Mouse (Mus musculus) macrophage (primary cell): ENCODE data around the gene Ppp1ca. TPM values are rescaled to one million over a fixed set of nuclear protein-coding genes. Genes with fewer than 3 reads are reported as not detected.

Source experiments
- H3K27ac ChIP-seq: fragments of 350-480 bp; formaldehyde crosslinking; 2 replicates; pipeline ENCODE4 v1.9.0; 2021
- H3K36me3 ChIP-seq: fragments of 350-480 bp; formaldehyde crosslinking; 2 replicates; pipeline ENCODE4 v1.9.0; 2021; ENCODE audit errors: inconsistent target
- H3K4me3 ChIP-seq: fragments of 350-480 bp; formaldehyde crosslinking; 2 replicates; pipeline ENCODE4 v1.9.0; 2021; ENCODE audit errors: inconsistent target
- H3K79me2 ChIP-seq: fragments of 350-480 bp; formaldehyde crosslinking; 2 replicates; pipeline ENCODE4 v1.9.0; 2021; ENCODE audit errors: inconsistent target
- WGBS: methylation state at CpG from one replicate; pipeline ENCODE4 v1.1.7; 2026; ENCODE audit warnings: inconsistent platforms; ENCODE audit not compliant: missing documents; 5-methylcytosine and 5-hydroxymethylcytosine counted together
- polyA plus RNA-seq: library from polyadenylated mRNA; stranded (reverse); fragments of 250-400 nt; gene quantifications from 3 replicates; pipeline ENCODE4 v1.2.4, GENCODE M21; 2018; ENCODE audit warnings: inconsistent platforms

The Ppp1ca gene
- polyA plus RNA-seq, 1 experiment from 2014 or later, result 413 TPM

DNA sequence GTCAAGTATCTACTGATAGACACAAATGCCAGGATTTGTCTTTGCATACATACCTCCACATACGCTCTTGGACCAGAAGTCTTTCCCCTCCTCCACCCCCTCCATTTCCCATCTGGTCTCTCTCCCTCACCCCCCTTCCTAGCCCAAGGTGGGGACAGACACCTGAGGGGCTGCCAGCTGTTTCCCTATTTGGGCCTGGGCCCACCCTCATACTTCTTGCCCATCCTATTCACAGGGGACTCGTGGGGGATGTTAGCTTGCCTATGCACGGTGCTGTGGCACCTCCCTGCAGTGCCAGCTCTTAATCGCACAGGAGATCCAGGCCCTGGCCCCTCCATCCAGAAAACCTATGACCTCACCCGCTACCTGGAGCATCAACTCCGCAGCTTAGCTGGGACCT, 28.1 kb downstream of the Ppp1ca start:
- WGBS, result 90% methylated on average over 5 of the region's 6 CpGs
- no peak overlapping the region for H3K27ac ChIP-seq
- H3K4me3 ChIP-seq, result no peak overlapping the region
- no peaks in the 10 kb centered on the region for H3K79me2 ChIP-seq
- no peaks in the 10 kb centered on the region for H3K36me3 ChIP-seq

DNA sequence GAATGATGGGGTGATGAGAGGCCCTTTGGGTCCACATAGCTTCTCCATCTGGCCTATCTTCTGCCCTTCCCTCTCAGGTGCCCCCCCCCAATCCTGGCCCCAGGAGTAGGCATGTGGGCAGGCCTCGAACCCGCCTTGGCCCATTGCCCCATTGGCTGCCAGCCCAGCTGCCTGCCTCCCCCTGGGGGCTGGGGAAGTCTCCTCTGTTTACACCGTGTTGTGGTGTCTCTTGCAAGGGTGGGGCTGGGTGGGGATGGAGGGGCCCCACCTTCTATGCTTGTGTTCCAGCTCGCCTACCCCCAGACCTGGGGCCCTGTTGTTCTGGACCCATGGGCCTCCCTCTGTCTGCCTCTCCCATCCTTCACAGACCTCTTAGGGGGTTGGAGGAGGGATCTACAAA, 28.6 kb downstream of the Ppp1ca start:
- H3K79me2 ChIP-seq, result no peaks in the 10 kb centered on the region
- H3K36me3 ChIP-seq, result no peaks in the 10 kb centered on the region
- no peak overlapping the region for H3K27ac ChIP-seq
- WGBS, result 70% methylated on average over 4 of the region's 4 CpGs
- no peak overlapping the region for H3K4me3 ChIP-seq

DNA sequence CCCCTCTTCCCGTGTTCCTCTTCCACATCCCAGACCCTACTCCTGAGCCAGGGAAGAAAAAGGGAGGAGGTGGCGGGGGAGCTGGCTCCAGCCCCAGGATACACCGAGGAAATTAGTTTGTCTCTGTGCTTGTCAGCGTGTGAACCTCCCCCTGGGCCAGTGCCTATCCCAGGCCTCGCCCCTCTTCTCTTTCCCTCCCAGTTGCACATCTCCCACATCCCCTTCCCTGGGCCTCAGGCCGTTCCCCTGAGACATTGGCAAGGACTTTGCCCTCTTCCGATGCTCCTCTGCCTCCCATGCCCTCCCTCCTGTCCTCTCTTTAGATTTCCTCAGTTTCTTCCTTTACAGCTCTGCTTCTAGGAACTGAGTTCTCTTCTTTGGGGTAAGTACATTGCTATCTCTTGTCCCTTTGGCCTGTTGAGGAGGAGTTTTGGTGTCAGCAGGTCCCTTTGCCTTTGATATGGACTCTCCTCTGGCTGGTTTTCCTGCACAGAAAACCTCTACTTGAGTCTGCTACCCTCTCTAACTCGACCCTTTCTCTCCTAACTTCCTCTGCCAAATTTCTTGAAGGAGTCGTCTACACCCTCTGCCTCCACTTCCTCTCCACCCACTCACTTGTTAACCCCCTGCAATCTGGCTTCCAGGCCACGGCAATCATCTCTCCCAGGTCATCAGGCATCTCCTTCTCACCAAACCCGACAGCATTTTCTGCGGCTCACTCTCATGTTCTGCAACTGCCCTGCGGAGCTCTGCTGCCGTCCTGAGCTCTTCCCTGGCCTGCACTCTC, 29.3 kb downstream of the Ppp1ca start:
- WGBS, result 32% methylated on average over 14 of the region's 14 CpGs
- H3K4me3 ChIP-seq, result no peak overlapping the region
- H3K36me3 ChIP-seq, result no peaks in the 10 kb centered on the region
- no peak overlapping the region for H3K27ac ChIP-seq
- no peaks in the 10 kb centered on the region for H3K79me2 ChIP-seq

DNA sequence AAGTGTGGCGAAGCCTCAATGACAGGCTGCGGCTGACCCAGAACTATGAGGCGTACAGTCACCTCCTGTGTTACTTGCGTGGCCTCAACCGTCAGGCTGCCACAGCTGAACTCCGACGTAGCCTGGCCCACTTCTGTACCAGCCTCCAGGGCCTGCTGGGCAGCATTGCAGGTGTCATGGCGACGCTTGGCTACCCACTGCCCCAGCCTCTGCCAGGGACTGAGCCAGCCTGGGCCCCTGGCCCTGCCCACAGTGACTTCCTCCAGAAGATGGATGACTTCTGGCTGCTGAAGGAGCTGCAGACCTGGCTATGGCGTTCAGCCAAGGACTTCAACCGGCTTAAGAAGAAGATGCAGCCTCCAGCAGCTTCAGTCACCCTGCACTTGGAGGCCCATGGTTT, 30.3 kb downstream of the Ppp1ca start:
- WGBS, result 36% methylated on average over 11 of the region's 11 CpGs
- no peaks in the 10 kb centered on the region for H3K36me3 ChIP-seq
- no peak overlapping the region for H3K4me3 ChIP-seq
- no peaks in the 10 kb centered on the region for H3K79me2 ChIP-seq
- H3K27ac ChIP-seq, result no peak overlapping the region

DNA sequence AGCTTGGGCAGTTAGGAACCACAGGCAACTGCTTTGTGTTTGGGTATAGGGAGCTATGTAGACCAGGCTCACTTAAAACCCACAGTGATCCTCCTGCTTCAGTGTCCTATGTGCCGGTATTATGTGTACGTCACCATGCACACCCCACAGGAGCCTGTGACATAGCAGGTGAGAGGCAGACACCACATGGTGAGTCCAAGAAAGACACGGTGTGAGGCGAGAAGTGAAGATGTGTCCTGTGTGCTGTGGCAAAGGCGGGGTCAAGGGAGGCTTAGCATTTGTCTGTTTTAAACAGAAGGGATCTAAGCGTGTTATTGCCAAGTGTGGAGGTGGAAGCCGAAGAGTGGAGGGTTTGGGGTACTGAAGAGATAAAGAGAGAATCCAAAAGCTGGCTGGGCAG, 34.9 kb downstream of the Ppp1ca start:
- no peak overlapping the region for H3K27ac ChIP-seq
- no peak overlapping the region for H3K4me3 ChIP-seq
- H3K79me2 ChIP-seq, result no peaks in the 10 kb centered on the region
- WGBS, result 63% methylated on average over 7 of the region's 7 CpGs
- H3K36me3 ChIP-seq, result no peaks in the 10 kb centered on the region

DNA sequence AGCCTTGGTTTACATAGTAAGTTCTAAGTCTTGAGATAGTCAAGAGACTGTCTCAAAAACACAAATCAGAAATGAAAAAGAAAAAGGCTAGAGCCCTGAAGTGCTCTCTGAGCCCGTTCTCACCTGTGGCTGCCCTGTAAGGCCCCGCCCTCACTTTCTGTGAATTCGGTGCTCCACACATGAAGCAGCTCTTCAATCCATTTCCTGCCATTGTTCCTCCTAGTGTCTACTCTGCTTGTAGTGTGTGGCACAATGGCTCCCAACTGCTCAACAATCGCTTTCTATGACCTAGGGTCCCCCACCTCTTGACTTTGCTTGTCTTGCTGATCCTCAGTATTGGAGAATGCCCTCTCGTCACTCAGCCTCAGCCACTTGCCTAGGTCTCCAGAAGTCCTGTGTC, 35.6 kb downstream of the Ppp1ca start:
- Histone ChIP-seq H3K36me3 (no peaks in the 10 kb centered on the region), H3K4me3 (no peak overlapping the region), H3K27ac (no peak overlapping the region), H3K79me2 (no peaks in the 10 kb centered on the region)
- WGBS, result 65% methylated on average over 5 of the region's 5 CpGs

DNA sequence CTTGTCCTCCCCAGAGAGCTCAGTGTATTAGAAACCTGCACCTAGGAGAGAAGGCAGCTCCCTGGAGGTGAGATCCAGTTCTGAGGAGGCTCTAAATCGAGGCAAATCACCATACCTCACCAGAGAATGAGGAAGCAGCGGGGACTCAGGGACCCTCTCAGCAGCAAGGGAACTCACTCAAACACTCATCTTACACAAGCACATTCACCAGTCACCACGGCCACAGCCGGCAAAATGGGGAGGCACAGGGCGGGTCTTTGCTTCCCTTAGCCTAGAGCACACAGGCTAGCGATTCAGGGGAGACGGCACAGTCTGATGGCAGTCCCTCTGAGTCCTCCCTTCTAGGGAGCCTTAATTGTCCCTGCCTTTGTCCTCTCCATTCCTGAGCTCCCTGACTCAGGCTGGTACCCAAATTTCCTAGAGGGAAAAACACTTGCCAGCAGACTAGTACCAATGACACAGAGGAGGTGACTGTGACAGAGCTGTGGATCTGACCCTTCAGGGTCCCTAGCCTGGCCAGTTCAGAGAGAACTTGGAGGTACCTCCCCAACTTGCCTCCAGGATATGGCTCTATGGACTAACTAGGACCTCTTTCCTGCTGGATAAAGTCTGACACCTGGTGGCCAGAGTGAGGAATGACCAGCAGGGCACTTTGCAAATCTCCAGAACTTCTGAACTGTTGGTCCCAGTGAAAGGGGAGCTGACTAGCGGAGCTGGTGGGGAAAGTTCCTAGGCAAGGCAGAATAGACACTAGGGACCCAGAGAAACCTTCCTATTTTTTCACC, 36.2 kb downstream of the Ppp1ca start:
- Histone ChIP-seq H3K27ac (no peak overlapping the region), H3K36me3 (no peaks in the 10 kb centered on the region), H3K79me2 (no peaks in the 10 kb centered on the region), H3K4me3 (no peak overlapping the region)
- WGBS, result 18% methylated on average over 8 of the region's 8 CpGs

DNA sequence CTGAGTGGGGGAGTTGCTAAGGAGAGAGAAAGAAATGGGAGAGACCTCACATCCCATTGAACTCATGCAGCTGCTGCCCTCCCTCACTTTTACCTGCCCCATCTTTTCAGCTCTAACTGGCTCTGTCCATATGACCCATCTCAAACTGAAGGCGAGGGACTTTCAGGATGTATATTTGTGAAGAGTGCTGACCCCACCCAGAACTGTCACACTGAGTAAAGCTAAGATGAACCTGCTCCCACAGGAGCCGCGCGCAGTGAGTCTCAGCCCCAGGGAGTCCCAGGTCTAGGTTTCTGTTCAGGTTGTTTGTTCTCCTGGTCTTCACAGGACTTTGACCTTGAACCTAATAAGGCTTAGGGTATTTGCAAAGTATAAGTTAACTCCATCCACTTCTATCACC, 37.0 kb downstream of the Ppp1ca start:
- Histone ChIP-seq H3K4me3 (no peak overlapping the region), H3K79me2 (no peaks in the 10 kb centered on the region), H3K36me3 (no peaks in the 10 kb centered on the region), H3K27ac (no peak overlapping the region)
- WGBS, result 100% methylated on average over 4 of the region's 4 CpGs

DNA sequence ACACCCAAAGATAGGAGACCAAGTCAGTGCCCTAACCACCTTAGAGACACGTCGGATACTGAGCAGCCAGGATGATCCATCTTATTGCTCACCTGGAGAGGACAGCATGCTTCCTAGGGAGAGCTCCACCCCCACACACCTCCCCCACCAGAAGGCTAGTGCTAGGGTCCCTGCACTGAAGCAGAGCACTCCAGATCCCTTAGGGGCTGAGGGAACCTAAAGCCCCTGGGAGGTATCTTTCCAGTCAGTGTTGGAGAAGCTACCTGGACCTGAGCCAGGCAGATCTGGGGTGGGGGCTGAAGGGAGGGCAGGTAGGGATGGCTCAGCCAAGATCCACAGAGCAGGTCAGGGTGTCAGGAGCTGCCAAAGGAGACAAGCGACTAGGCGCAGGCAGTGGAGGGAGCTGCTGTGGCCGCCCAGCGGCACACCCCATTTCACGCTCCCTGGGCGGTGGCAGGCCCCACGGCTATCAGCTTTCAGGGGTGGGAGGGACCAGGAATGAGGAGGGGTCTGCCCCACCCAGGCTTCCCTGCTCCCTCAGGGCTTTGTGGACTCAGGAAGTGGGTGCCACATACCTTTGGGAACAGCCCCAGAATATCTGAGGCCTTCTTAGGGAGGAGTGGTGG, 37.7 kb downstream of the Ppp1ca start:
- H3K27ac ChIP-seq, result no peak overlapping the region
- no peaks in the 10 kb centered on the region for H3K79me2 ChIP-seq
- no peaks in the 10 kb centered on the region for H3K36me3 ChIP-seq
- H3K4me3 ChIP-seq, result no peak overlapping the region
- WGBS, result 89% methylated on average over 9 of the region's 9 CpGs

DNA sequence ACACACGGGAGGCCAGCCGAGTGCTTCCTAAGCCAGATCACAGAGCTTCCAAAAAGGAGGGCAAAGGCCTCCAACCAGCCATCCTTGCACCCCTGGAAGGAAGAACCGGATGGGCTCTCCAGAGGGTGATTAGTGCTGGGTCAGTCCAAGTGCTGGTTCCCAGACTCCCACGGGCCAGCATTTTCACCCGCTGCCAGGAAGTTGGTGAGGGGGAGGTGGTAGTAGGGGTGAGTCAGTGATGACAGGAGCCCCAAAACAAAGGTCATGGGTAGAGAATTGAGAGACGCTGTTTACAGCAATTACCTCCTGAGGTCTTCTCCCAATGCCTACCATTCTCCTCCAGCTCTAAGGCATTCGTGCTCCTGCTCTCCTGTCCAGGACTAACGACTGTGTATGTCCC, 38.5 kb downstream of the Ppp1ca start:
- Histone ChIP-seq H3K79me2 (no peaks in the 10 kb centered on the region), H3K36me3 (no peaks in the 10 kb centered on the region), H3K27ac (peak overlapping the region; percentile 97; the same call in 1 of the 2 replicates), H3K4me3 (no peak overlapping the region)
- 72% methylated on average over 8 of the region's 8 CpGs for WGBS

DNA sequence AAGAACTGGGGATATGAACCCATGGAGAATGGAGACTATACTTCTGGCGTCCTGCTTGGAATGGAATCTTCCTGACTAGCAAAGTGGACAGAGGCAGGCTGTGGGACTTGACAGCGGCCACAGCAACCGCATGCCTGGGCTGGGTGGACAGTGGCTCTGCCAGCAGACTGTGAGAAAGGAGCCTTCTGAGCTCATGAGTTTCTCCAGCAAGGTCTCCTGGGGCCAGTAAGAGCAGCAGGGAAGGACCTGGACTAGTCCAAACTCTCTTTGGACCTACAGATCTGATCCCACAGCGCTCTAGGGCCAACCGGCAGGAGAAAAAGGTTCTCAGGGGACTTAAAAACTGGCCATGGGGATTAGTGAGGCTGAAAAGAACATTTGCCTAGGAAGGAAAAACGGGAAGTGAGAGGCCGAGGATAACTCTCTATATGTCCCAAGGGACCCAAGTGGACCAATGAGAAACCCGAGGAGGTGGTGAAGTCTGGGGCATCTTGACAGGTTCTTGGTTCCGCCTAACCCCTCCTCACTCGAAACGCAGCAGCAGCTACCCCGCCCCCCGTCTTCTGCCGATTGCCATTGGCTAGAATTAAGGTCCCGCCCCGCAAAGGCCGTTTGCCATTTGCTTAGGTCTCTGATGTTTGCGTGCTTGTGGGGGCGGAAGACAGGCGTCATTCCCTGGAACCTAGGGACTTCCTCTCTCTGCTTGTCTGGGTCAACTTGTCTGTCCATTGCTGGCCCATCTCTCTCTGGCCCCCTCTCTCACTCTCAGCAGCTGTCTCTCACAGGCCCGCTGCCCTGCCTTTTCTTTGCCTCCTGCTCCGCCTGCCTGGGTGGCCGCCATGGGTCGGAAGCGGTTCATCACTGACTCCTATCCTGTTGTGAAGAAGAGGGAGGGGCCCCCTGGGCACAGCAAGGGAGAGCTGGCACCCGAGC, 39.7 kb downstream of the Ppp1ca start, which contains the start of gene Pold4:
Gene Pold4 (plus strand): TSS at position 647 of the 933 bp plus-strand sequence.
- 12% methylated on average over 26 of the region's 26 CpGs for WGBS
- peak within 1 kb of the TSS; percentile 97 for H3K27ac ChIP-seq
- no peaks in the 10 kb centered on the region for H3K79me2 ChIP-seq
- H3K36me3 ChIP-seq, result no peaks in the 10 kb centered on the region
- peak within 1 kb of the TSS; percentile 40 for H3K4me3 ChIP-seq

DNA sequence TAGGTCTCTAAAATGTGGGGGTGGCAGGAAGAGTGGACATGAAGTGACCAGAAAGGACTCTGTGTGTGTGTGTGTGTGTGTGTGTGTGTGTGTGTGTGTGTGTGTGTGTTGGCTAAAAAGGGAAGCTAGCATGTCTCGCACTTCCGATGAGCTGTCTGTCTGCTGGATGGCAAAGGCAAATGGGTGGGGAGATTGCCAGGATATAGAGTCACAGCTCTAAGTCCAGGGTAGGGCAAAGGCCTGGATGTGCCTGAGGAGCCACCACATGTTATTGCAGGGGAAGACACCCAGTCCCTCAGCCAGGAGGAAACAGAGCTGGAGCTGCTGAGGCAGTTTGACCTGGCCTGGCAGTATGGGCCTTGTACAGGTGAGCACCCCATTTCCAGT, 40.3 kb downstream of the Ppp1ca start:
- peak overlapping the region; percentile 97 for H3K27ac ChIP-seq
- H3K36me3 ChIP-seq, result no peaks in the 10 kb centered on the region
- peak overlapping the region; percentile 40 for H3K4me3 ChIP-seq
- WGBS, result 0% methylated on average over 2 of the region's 2 CpGs
- H3K79me2 ChIP-seq, result no peaks in the 10 kb centered on the region

DNA sequence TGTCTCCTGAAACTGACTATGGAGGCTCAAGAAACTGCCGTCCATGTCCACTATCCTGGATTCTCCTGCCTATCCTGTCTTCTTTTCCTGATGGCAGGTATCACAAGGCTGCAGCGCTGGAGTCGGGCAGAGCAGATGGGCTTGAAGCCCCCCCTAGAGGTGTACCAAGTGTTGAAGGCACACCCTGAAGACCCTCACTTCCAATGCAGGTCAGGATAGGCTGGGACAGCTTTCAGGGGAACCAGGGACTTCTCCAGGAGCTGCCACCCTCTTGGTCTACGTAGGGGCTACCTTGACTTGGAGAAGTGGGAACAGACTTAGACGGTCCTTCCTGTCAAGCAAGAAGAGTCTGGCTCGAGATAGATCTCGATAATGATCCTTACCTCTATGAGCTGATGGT, 40.8 kb downstream of the Ppp1ca start:
- Histone ChIP-seq H3K4me3 (peak overlapping the region; percentile 40; the same call in 1 of the 2 replicates), H3K27ac (peak overlapping the region; percentile 97), H3K79me2 (no peaks in the 10 kb centered on the region), H3K36me3 (no peaks in the 10 kb centered on the region)
- 85% methylated on average over 7 of the region's 7 CpGs for WGBS

DNA sequence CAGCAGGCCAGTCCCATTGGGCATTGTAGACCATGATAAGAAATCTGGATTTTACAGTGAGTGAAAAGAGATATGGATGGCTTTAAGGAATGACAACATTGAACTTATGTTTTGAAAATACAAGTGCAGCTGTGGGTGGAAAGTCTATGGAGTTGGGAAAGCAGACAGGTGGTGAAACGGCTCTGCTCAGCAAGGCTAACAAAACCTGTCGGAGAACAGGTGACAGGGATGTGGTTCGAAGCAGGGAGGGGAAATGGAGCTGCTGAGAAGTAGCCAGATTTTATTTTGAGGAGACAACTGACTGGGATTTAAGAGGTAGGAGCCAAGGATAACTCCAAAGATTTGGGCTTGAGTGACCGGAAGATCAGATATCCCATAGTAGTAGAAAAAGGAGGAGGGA, 42.7 kb downstream of the Ppp1ca start:
- Histone ChIP-seq H3K36me3 (no peaks in the 10 kb centered on the region), H3K4me3 (no peak overlapping the region), H3K27ac (no peak overlapping the region), H3K79me2 (no peaks in the 10 kb centered on the region)
- WGBS, result 82% methylated on average over 4 of the region's 4 CpGs
